Mouse (Mus musculus) ES-E14 (cell line): ENCODE measurements around the gene Ankrd11. TPM values are rescaled to one million over a fixed set of nuclear protein-coding genes. Genes with fewer than 3 reads are reported as not detected.

Experiments
- DNase-seq: peaks from one replicate; pipeline ENCODE4 v3.0.0-alpha.2; 2013; ENCODE audit warnings: low read depth, low spot score
- H3K27ac ChIP-seq: 2 replicates; pipeline ENCODE4 v1.5.1; 2012; ENCODE audit warnings: low read depth, mild to moderate bottlenecking, low read length, moderate library complexity, mixed read lengths; ENCODE audit not compliant: poor library complexity, insufficient read depth, severe bottlenecking
- H3K36me3 ChIP-seq: 2 replicates; pipeline ENCODE4 v1.6.1; 2012; ENCODE audit warnings: mild to moderate bottlenecking, low read length, moderate library complexity, mixed read lengths; ENCODE audit not compliant: control insufficient read depth, poor library complexity, insufficient read depth, severe bottlenecking
- H3K4me1 ChIP-seq, 2 experiments: fragments of 150-350 bp in 1 of 2; sonication (generic) in 1 of 2; 2 replicates each; pipeline ENCODE4 v1.6.1; 2012; ENCODE audit warnings: low read length in 2 of 2, mild to moderate bottlenecking in 1 of 2, mixed read lengths in 1 of 2; ENCODE audit not compliant: control insufficient read depth in 2 of 2, insufficient read depth in 2 of 2, poor library complexity in 1 of 2
- H3K4me3 ChIP-seq, 2 experiments: fragments of 150-350 bp in 1 of 2; sonication (generic) in 1 of 2; 2 replicates each; pipeline ENCODE4 v1.5.1; 2012; ENCODE audit warnings: low read length in 2 of 2, low read depth in 1 of 2, mild to moderate bottlenecking in 1 of 2, mixed read lengths in 1 of 2; ENCODE audit not compliant: insufficient read depth in 1 of 2, poor library complexity in 1 of 2, severe bottlenecking in 1 of 2
- H3K9ac ChIP-seq: 2 replicates; pipeline ENCODE4 v1.6.1; 2012; ENCODE audit warnings: low read depth, mild to moderate bottlenecking, low read length, mixed read lengths; ENCODE audit not compliant: poor library complexity, insufficient read depth, severe bottlenecking
- H3K9me3 ChIP-seq: fragments of 150-350 bp; sonication (generic); 2 replicates; pipeline ENCODE4 v1.6.1; 2012; ENCODE audit warnings: low read depth, mild to moderate bottlenecking, low read length; ENCODE audit not compliant: control insufficient read depth, insufficient read depth
- CHD2 ChIP-seq: IDR thresholded peaks from 2 replicates; pipeline ENCODE4 v1.6.1; 2014; ENCODE audit warnings: mild to moderate bottlenecking, low read depth, low read length, inconsistent platforms
- HCFC1 ChIP-seq: IDR thresholded peaks from 2 replicates; pipeline ENCODE4 v1.6.1; 2012; ENCODE audit warnings: low read length, inconsistent platforms, borderline replicate concordance; ENCODE audit not compliant: insufficient read depth
- MAFK ChIP-seq: IDR thresholded peaks from 2 replicates; pipeline ENCODE4 v1.6.1; 2014; ENCODE audit warnings: mild to moderate bottlenecking, low read depth, low read length, inconsistent platforms; ENCODE audit not compliant: insufficient read depth
- ZC3H11A ChIP-seq: IDR thresholded peaks from 2 replicates; pipeline ENCODE4 v1.6.1; 2012; ENCODE audit warnings: low read depth, mild to moderate bottlenecking, inconsistent platforms, low read length, borderline replicate concordance
- ZNF384 ChIP-seq: IDR thresholded peaks from 2 replicates; pipeline ENCODE4 v1.6.1; 2012; ENCODE audit warnings: low read depth, low read length, inconsistent platforms
- in situ Hi-C, 2 experiments: fragments of 600-800 bp; cut with MboI; formaldehyde crosslinking; loops; one replicate each; pipeline ENCODE4 v1.15.1; 2025; ENCODE audit warnings: low sequenced_read_pairs in 2 of 2, inconsistent platforms in 1 of 2; ENCODE audit not compliant: unreplicated experiment in 2 of 2
- total RNA-seq: library from RNA; depleted of rRNA; stranded (reverse); fragments of 300-350 nt; gene quantifications from 2 replicates; pipeline ENCODE4 v1.2.3, GENCODE M21; 2012; rRNA removed

Gene Ankrd11
- total RNA-seq: 155 and 194 TPM in 2 replicates

DNA sequence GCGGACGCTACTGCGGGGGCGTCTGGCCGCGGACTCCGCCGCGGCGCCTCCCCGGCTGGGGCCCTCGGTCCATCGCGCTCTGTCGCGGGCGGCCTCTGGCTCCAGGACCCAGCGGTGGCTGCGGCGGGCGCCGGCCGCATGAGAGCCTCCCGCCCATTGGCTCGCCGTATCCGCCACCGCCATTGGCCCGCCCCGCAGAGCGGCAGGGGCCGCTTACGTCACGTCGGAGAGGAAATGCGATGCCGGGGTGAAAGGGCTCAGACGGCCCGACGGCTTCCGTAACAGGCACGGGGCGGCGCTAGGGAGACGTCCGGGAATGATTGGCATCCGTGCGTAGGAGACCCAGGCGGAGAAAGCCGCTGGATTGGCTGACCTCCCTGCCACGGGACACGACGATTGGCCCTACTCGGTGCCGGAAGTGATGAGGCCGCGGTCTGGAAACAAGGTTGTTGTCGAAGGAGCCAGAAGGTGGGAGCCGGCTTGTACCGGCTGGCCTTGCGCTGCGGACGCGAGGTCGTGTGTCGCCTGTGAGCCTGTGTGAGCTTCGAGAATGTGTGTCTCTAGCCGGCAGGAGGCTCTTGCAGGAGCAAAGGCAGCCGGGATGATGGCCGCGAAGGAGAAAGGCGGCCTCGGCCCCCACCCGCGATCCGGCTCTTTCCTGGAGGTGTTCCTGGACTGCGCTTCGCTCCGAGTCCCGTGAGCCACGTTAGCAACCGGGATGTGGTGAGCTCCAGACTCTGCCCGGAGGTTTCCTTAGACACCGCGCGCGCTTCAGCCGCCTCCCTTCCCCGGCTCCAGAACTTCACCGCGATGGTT, at the start of gene Ankrd11:
Gene Ankrd11, minus strand, starts transcription at position 120 of the 816 bp plus-strand sequence.
- in situ Hi-C loops: no loop called here
- H3K36me3 ChIP-seq: no peaks in the 10 kb centered on the region
- no peak for TF ChIP-seq ZNF384
- peak; percentile 71; the same call in 1 of the 2 replicates for TF ChIP-seq HCFC1
- TF ChIP-seq CHD2: peak; percentile 76
- no peak for TF ChIP-seq MAFK
- peak; percentile 98 for DNase-seq
- H3K4me3 ChIP-seq: peak within 1 kb of the TSS; percentile 85 to 95
- H3K4me1 ChIP-seq: peaks cover 6 to 12% of the 10 kb centered on the region in 2 experiments; a peak in 3 of 4 replicates
- peak within 1 kb of the TSS; percentile 95 for H3K9ac ChIP-seq
- H3K27ac ChIP-seq: peak within 1 kb of the TSS; percentile 85
- H3K9me3 ChIP-seq: no peaks in the 10 kb centered on the region

DNA sequence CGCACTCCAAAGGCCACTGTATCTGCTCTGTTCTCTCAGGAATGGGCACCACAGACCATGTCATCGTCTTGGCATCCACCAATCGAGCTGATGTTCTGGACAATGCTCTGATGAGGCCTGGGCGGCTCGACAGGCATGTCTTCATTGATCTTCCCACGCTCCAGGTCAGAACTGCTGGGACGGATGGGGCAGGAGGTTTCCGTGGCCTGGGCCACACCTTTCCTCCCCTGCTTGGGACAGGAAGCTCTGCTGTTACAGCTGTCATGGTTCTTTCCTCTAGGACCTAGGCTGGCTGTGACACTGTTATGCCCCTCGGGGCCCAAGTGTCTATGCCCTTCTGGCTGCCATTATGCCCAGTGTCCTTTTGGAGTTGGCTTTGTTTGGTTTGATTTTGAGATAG, 45.2 kb upstream of the Ankrd11 start:
- DNase-seq: no peak
- Histone ChIP-seq H3K4me3 (no peak overlapping the region), H3K36me3 (peaks cover 53% of the 10 kb centered on the region; the same call in 1 of the 2 replicates), H3K4me1 (peaks cover 0 to 3% of the 10 kb centered on the region in 2 experiments; a peak in 1 of 4 replicates), H3K9me3 (no peaks in the 10 kb centered on the region), H3K9ac (no peak overlapping the region), H3K27ac (no peak overlapping the region)
- in situ Hi-C loops: no loop called here
- TF ChIP-seq ZNF384 (no peak), CHD2 (no peak), ZC3H11A (no peak), MAFK (no peak), HCFC1 (no peak)

DNA sequence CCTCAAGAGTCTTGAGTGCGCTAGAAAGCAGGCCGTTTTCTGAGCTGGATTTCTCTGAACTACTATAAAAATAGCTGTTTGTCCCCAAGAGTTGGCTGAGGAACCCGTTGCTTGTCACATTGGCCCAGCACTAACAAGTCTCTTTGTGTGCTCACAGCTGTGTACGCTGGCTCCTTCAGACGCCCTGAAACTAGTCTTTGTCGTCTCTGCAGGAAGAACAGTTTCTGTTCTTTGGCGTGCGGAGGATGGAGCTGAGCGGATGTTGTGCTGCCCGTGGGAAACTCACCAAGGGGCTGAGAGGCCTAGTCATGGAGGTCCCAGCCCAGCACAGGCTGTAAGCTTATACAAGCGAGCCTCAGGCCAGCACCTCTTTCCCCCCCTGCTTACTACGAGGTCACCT, 41.5 kb upstream of the Ankrd11 start:
- H3K4me3 ChIP-seq: no peak overlapping the region
- DNase-seq: no peak
- H3K36me3 ChIP-seq: peaks cover 44% of the 10 kb centered on the region
- no peaks in the 10 kb centered on the region for H3K9me3 ChIP-seq
- no peak overlapping the region for H3K27ac ChIP-seq
- H3K4me1 ChIP-seq: peaks cover 0 to 3% of the 10 kb centered on the region in 2 experiments; a peak in 1 of 4 replicates
- no peak overlapping the region for H3K9ac ChIP-seq
- in situ Hi-C loops: no loop called here
- TF ChIP-seq HCFC1 (no peak), ZC3H11A (no peak), MAFK (no peak), ZNF384 (no peak), CHD2 (no peak)

DNA sequence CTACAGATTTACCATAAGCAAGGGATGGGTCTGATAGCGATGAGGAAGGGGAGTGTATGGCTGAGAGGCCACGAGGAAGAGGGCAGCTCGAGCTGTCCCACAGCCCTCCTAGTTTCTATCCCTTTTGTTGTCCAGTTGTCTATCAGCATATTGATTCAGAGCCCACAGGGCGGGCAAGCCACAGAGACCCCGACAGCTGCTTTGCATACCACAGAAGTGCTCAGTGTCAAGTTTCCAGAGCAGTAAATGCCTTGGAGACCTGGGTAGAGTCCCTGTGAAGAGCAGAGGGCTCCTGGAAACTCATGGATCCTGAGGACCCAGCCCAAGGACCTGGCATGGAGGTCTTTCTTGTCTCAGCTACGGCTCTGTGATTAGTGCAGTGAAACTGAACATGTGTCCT, 40.9 kb upstream of the Ankrd11 start:
- no peak overlapping the region for H3K4me3 ChIP-seq
- in situ Hi-C loops: no loop called here
- H3K36me3 ChIP-seq: peaks cover 40% of the 10 kb centered on the region
- H3K9ac ChIP-seq: no peak overlapping the region
- no peaks in the 10 kb centered on the region for H3K9me3 ChIP-seq
- H3K4me1 ChIP-seq: peaks cover 0 to 3% of the 10 kb centered on the region in 2 experiments; a peak in 1 of 4 replicates
- H3K27ac ChIP-seq: no peak overlapping the region
- DNase-seq: no peak
- no peak for TF ChIP-seq ZNF384
- TF ChIP-seq CHD2: no peak
- no peak for TF ChIP-seq ZC3H11A
- no peak for TF ChIP-seq MAFK
- no peak for TF ChIP-seq HCFC1
